Mouse (Mus musculus): ENCODE results near the gene Popdc3. TPM values are rescaled to one million over a fixed set of nuclear protein-coding genes. Genes with fewer than 3 reads are reported as not detected.
"Not testable (repeated sequence)": the region's sequence is repeated elsewhere in the genome, so short reads cannot be mapped to it uniquely, and the experiment has no call there.

The Popdc3 gene
- polyA plus RNA-seq (2015; fragmentation: Nextera tagmentation; extraction: Ambion mirVana), result 0.49 TPM in 2 replicates

DNA sequence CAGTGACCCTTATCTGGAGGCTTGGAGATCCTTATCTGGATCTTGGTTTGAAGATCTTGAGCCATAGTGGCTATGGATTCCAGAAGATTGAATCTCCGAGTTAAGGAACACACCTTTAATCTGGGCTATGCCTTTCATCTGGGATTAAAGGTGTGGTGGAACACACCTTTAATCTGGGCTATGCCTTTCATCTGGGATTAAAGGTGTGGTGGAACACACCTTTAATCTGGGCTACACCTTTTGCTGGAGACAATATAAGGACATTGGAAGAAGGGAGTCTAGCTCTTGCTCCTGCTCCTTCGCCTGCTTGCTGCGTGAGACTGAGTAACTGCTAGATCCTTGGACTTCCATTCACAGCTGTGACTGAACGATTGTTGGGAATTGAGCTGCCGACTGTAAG lies at the start of gene Popdc3:
TSS of gene Popdc3 (plus strand) at position 301 of the 400 bp plus-strand sequence.
- not testable (repeated sequence) for H3K36me3 ChIP-seq (ENCODE audit: poor library complexity, severe bottlenecking); H3K27me3 ChIP-seq; H3K4me3 ChIP-seq; H3K4me1 ChIP-seq; H3K27ac ChIP-seq; H3K9ac ChIP-seq; H3K9me3 ChIP-seq (replicated peaks); ATAC-seq; H3K4me2 ChIP-seq
- 100% methylated on average over 2 of the region's 5 CpGs for WGBS

DNA sequence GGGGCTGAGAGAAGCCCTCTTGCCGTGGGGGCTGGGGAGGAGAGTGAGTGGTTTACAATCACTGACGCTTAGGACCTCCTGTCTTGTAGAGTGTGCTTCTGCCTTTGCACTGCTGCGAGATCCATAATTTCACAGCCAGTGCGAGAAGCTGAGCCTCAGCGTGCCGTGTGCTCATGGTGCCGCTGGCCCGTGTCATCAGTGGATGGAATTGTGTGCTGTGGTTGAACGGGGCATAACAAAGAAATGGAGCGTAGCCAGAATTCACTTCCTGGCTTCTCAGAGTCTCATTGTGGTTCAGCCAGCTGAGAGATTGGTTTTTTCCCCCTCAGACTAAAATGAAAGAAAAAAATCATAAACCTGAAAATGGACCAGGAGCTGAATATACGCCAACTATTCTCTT lies 48.8 kb upstream of the Popdc3 start:
- no peaks in the 10 kb centered on the region for H3K27me3 ChIP-seq
- H3K9me3 ChIP-seq (replicated peaks), result no peaks in the 10 kb centered on the region
- H3K27ac ChIP-seq, result no peak overlapping the region
- 59% methylated on average over 11 of the region's 11 CpGs for WGBS
- H3K4me1 ChIP-seq, result 0 out of 2 replicates have a peak, but pooled peaks cover 5% of the 10 kb centered on the region
- peak; percentile 23; the same call in 1 of the 2 replicates for ATAC-seq
- H3K9ac ChIP-seq, result no peak overlapping the region
- peaks cover 42% of the 10 kb centered on the region for H3K36me3 ChIP-seq (ENCODE audit: poor library complexity, severe bottlenecking)
- no peak overlapping the region for H3K4me3 ChIP-seq
- H3K4me2 ChIP-seq, result no peak overlapping the region

DNA sequence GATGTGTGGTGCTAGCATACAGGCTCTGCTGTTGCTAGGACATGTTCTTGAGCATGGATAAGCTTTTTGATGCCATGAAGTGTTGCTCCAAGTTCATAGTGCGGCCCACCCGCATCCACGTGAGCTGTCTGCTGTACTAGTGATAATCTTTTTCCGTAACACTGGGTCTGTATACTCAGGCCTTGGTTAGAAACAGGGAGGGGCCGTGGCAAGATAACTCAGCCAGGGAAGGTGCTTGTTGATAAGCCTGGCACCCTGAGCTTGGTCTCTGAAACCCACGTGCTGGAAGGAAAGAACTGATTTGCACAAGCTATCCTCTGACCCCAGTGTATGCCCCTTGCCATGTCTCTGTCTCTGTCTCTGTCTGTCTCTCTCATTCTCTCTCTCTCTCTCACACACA lies 47.9 kb upstream of the Popdc3 start:
- ATAC-seq, result no peak

DNA sequence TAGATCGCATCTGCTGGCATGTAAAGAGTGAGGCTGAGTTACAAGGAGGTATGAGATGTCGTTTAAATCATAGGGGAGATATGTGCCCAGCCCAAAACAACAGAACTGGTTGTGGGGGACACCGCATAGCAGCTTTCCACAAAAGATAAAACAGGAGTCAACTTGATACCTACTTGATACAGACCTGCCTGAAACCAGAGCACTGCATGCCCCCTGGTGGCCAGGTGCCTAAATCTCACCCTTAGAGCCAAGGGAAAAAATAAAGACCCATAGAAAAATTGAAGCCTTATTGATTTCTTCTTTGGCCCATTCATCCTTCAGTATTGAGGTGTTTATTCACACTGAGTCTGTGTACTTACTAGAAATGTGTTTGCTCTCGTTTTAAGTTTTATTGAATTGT lies 45.5 kb upstream of the Popdc3 start:
- H3K9ac ChIP-seq, result no peak overlapping the region
- no peak overlapping the region for H3K4me2 ChIP-seq
- peak; percentile 54; the same call in 1 of the 2 replicates for ATAC-seq
- 0 out of 2 replicates have a peak, but pooled peaks cover 5% of the 10 kb centered on the region for H3K4me1 ChIP-seq
- no peak overlapping the region for H3K4me3 ChIP-seq
- 80% methylated on average over 4 of the region's 4 CpGs for WGBS
- H3K27ac ChIP-seq, result no peak overlapping the region
- H3K9me3 ChIP-seq (replicated peaks), result no peaks in the 10 kb centered on the region
- H3K27me3 ChIP-seq, result no peaks in the 10 kb centered on the region
- peaks cover 22% of the 10 kb centered on the region for H3K36me3 ChIP-seq (ENCODE audit: poor library complexity, severe bottlenecking)

More for the DNA sequence above, 47.9 kb upstream of the Popdc3 start:
- H3K4me1 ChIP-seq, result 0 out of 2 replicates have a peak, but pooled peaks cover 5% of the 10 kb centered on the region
- H3K4me3 ChIP-seq, result no peak overlapping the region
- 94% methylated on average over 6 of the region's 6 CpGs for WGBS
- H3K27ac ChIP-seq, result no peak overlapping the region
- no peak overlapping the region for H3K4me2 ChIP-seq
- no peaks in the 10 kb centered on the region for H3K9me3 ChIP-seq (replicated peaks)
- no peaks in the 10 kb centered on the region for H3K27me3 ChIP-seq
- H3K36me3 ChIP-seq (ENCODE audit: poor library complexity, severe bottlenecking), result peaks cover 38% of the 10 kb centered on the region
- H3K9ac ChIP-seq, result no peak overlapping the region

DNA sequence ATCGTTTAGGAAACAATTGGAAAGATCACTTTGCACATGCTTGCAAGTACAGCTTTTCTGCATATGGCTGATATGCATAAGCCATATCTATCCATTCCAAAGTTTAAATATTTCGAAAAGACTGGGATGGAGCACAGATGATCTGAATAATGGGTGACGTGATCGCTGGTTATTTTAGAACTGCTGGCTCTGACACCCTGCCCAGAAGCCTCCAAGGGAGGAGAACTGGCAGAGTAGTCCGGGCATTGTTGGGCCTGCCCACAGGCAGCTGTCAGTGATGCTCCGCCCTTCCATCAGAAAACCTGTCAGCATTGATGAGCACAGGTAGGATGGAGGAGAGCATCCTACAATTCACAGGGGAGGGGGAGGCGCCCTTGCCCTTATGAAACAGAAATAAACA lies 41.1 kb upstream of the Popdc3 start:
- WGBS, result 89% methylated on average over 7 of the region's 7 CpGs
- H3K4me2 ChIP-seq, result no peak overlapping the region
- ATAC-seq, result no peak

DNA sequence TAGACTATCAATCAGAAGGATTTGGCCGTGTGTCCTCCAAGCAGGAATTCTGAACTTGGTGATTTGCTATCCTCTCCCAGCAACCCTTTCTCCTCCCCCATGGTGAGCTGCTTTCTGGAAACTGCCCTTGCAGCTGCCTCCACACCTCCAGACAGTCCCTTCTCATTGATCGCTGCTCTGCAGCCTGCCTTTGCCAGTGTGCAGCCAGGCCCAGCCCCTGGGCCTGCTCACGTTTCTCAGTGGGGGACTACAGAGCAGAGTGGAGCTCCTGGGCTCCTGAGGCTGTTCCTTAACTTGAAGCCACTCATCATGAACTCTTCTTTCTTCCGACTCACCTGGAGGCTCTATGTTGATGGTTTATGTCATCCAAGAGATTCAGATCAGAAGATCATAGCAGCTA lies 38.0 kb upstream of the Popdc3 start:
- peaks cover 24% of the 10 kb centered on the region for H3K4me1 ChIP-seq
- no peak overlapping the region for H3K9ac ChIP-seq
- H3K36me3 ChIP-seq (ENCODE audit: poor library complexity, severe bottlenecking), result no peaks in the 10 kb centered on the region
- no peak for ATAC-seq
- no peak overlapping the region for H3K27ac ChIP-seq
- no peaks in the 10 kb centered on the region for H3K9me3 ChIP-seq (replicated peaks)
- no peak overlapping the region for H3K4me2 ChIP-seq
- no peak overlapping the region for H3K4me3 ChIP-seq
- WGBS, result 60% methylated on average over 4 of the region's 4 CpGs
- no peaks in the 10 kb centered on the region for H3K27me3 ChIP-seq

More for the DNA sequence above, 41.1 kb upstream of the Popdc3 start:
- H3K4me3 ChIP-seq, result no peak overlapping the region
- no peak overlapping the region for H3K9ac ChIP-seq
- H3K27ac ChIP-seq, result no peak overlapping the region
- H3K9me3 ChIP-seq (replicated peaks), result no peaks in the 10 kb centered on the region
- H3K4me1 ChIP-seq, result peaks cover 24% of the 10 kb centered on the region
- no peaks in the 10 kb centered on the region for H3K36me3 ChIP-seq (ENCODE audit: poor library complexity, severe bottlenecking)
- no peaks in the 10 kb centered on the region for H3K27me3 ChIP-seq

DNA sequence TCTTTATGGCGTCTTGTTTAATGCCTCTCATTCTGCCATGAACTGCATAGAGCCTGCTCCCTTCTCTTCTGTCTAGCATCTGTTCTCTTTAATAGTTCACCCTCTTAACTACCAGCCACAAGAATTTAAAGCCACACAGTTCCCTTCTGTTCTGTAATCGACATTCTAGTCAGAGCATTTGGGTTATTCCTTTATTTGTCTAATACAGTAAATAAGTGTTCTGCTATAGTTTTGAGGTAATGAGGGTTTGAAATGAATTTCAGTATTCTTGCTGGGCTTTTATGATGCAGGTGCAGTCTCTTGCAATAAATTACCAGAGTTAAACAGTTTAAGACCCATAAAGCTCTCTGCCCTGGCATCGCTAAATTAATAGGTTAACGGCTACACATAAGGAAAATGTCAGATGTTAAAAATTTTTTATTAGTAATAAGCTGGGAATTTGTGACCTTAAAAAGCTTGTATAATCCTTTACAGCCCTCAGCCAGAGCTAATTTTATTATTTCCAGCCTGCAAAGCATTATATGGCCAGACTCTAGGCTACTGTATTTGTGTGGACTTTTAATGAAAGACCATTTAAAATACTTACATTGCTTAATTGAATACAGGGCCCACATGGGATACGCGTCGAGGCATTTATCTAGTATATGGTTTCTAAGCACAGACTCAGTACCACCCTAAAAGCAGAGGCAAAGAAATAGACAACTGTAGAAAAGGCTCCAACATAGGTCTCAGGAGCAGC lies 37.3 kb upstream of the Popdc3 start:
- H3K4me2 ChIP-seq, result no peak overlapping the region
- H3K36me3 ChIP-seq (ENCODE audit: poor library complexity, severe bottlenecking), result no peaks in the 10 kb centered on the region
- no peak overlapping the region for H3K9ac ChIP-seq
- H3K9me3 ChIP-seq (replicated peaks), result no peaks in the 10 kb centered on the region
- ATAC-seq, result no peak
- H3K4me1 ChIP-seq, result peaks cover 24% of the 10 kb centered on the region
- WGBS, result 72% methylated on average over 7 of the region's 7 CpGs
- H3K27me3 ChIP-seq, result no peaks in the 10 kb centered on the region
- H3K27ac ChIP-seq, result no peak overlapping the region; the same call in 1 of the 2 replicates
- no peak overlapping the region for H3K4me3 ChIP-seq

DNA sequence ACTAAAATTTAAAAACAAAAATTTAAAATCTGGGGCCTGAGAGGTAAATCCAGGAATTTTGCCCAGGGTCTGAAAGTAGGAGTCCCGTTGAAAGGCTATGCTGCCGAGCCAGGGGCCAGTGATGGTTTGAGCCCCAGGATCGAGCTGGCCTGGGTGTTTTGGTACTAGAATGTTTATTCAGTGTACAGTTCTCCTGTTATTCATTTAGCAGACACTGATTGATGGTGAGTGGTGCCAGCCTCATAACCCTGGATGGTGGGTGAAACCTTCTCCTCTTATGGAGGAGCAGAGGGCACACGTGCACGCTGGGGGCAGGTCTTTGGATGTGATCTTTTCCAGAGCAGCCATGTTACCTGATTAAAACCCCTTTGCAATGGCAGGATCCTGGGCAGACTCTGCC lies 35.5 kb upstream of the Popdc3 start:
- no peak overlapping the region for H3K4me3 ChIP-seq
- no peaks in the 10 kb centered on the region for H3K27me3 ChIP-seq
- H3K4me2 ChIP-seq, result no peak overlapping the region
- H3K9ac ChIP-seq, result no peak overlapping the region
- no peaks in the 10 kb centered on the region for H3K9me3 ChIP-seq (replicated peaks)
- ATAC-seq, result no peak
- no peak overlapping the region for H3K27ac ChIP-seq
- WGBS, result 95% methylated on average over 5 of the region's 5 CpGs
- no peaks in the 10 kb centered on the region for H3K36me3 ChIP-seq (ENCODE audit: poor library complexity, severe bottlenecking)
- H3K4me1 ChIP-seq, result peaks cover 33% of the 10 kb centered on the region

DNA sequence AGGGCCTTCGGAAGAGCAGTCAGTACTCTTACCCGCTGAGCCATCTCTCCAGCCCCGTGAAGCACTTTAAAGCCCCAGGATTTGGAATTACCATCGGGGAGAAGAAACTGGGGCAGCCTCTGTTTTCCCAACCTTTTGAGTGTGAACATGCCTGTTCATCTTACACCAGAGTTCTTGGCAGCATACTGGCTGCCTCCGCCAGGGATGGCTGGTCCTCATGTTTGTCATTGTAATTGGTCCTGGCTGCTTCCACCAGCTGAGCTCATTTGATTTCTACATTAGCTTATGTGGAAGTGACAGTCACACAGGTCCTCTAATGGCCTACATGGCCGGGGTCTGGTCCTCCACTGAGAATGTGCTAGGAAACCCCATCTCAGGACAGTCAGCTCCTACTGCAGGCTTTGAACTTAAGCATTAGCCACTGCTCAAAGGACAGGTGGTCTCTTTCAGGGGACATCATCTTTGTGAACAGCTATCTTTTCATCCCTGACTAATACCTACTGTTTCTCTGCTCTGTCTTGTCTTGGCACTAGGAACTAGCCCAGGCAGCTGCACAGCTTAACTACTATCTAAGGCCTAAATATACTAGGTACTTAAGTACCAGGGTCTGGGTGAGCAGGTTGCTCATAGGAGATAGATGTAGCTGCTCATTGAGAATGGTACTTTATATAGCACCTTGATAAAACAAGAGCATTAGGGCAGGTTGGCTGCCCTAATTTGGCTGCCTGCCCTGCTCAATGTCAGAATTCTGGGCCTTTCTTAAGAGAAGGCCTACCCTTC lies 33.7 kb upstream of the Popdc3 start:
- Histone ChIP-seq H3K9me3 (replicated peaks) (no peaks in the 10 kb centered on the region), H3K4me1 (peaks cover 31% of the 10 kb centered on the region), H3K4me3 (no peak overlapping the region), H3K27ac (no peak overlapping the region), H3K27me3 (no peaks in the 10 kb centered on the region), H3K4me2 (no peak overlapping the region), H3K9ac (no peak overlapping the region), H3K36me3 (ENCODE audit: poor library complexity, severe bottlenecking) (peaks cover 7% of the 10 kb centered on the region; the same call in 1 of the 2 replicates)
- no peak for ATAC-seq
- 95% methylated on average over 6 of the region's 6 CpGs for WGBS

DNA sequence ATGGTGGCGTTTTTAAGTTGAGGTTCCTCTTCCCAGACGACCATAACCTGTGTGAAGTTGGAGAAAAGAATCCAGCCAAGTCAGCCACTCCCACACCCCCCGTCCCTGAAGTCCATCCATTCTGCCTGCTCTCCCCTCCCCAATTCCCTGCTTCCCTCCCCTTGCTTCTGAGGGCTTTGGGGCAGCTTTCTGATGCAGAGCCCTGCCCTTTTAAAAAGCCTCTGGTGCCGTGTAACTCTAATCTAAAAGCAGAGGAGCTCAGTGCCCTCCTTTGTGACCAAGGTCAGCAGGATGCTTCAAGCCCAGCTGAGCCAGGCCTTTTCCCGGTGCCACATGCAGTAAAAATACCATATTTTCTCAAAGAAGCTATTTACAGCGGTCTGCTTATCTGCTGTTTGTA lies 31.1 kb upstream of the Popdc3 start:
- Histone ChIP-seq H3K4me1 (peaks cover 26% of the 10 kb centered on the region), H3K4me3 (no peak overlapping the region), H3K4me2 (no peak overlapping the region), H3K27ac (0 out of 2 replicates have a peak overlapping the region, but pooled peaks have one; percentile 45), H3K9me3 (replicated peaks) (no peaks in the 10 kb centered on the region), H3K36me3 (ENCODE audit: poor library complexity, severe bottlenecking) (peaks cover 25% of the 10 kb centered on the region), H3K9ac (0 out of 2 replicates have a peak overlapping the region, but pooled peaks have one; percentile 17), H3K27me3 (no peaks in the 10 kb centered on the region)
- no peak for ATAC-seq
- 9% methylated on average over 6 of the region's 6 CpGs for WGBS

DNA sequence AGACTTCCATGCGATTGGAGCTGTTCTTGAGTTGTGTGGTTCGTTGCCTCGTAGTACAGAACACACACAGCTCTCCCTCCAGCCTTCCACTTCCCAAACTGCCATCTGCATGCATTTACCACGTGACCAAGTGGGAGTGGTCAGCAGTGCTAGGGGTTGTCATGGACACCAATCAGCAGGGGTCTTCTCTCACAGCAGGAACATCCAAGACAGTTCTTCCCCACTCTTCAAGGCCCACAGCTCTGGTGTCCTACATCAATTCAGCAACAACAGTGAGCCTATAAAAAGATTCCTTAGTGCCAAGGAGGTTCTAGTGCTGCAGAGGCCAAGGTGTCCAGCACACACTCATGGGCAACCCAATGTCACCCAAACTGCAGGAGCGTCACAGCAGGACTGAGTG lies 26.8 kb upstream of the Popdc3 start:
- ATAC-seq, result peak; percentile 54; the same call in 1 of the 2 replicates
- no peaks in the 10 kb centered on the region for H3K27me3 ChIP-seq
- H3K4me1 ChIP-seq, result peaks cover 27% of the 10 kb centered on the region
- H3K9me3 ChIP-seq (replicated peaks), result no peaks in the 10 kb centered on the region
- H3K27ac ChIP-seq, result no peak overlapping the region
- H3K36me3 ChIP-seq (ENCODE audit: poor library complexity, severe bottlenecking), result peaks cover 60% of the 10 kb centered on the region
- no peak overlapping the region for H3K4me2 ChIP-seq
- no peak overlapping the region for H3K4me3 ChIP-seq
- WGBS, result 59% methylated on average over 5 of the region's 5 CpGs
- H3K9ac ChIP-seq, result no peak overlapping the region

All from forebrain, embryonic 13.5 days (tissue).